In genomic region chr13:69239261-69239915, GRCm38 (mm10) we compare ENCODE assay signal across 18 mouse cellular contexts.
DNase-seq lines count a peak whose midpoint lies in the region; ATAC-seq and TF ChIP-seq lines count a peak whose summit lies in the region.
"Had no signal": no experiment of that assay in that cellular context is flagged by ENCODE, and none has a peak within 500 bp of the region (broad histone marks: within the 10 kb centered on the region; RNA-seq: fewer than 3 reads in every experiment).

No protein-coding gene starts in this region.

- no peaks in the 10 kb centered on the region for H3K27me3 ChIP-seq in heart, embryonic 11.5 days (ENCODE audit: control insufficient read depth, insufficient read depth, low read length)
- no peaks in the 10 kb centered on the region for H3K27me3 ChIP-seq in neural tube, embryonic 13.5 days
- no peaks in the 10 kb centered on the region for H3K27me3 ChIP-seq in forebrain, embryonic 14.5 days (replicated peaks; ENCODE audit: control insufficient read depth, insufficient read depth, low read length)
- no peaks in the 10 kb centered on the region for H3K27me3 ChIP-seq in stomach, postnatal 0 days (ENCODE audit: control insufficient read depth, insufficient read depth, low read length)
- H3K27me3 ChIP-seq: embryonic facial prominence, embryonic 15.5 days; hindbrain, embryonic 13.5 days; liver, embryonic 13.5 days; neural tube, embryonic 12.5 days had no signal

- no peaks in the 10 kb centered on the region for H3K4me1 ChIP-seq in heart, embryonic 11.5 days (ENCODE audit: control insufficient read depth, insufficient read depth, low read length)
- peaks cover 7% of the 10 kb centered on the region; the same call in 1 of the 2 replicates for H3K4me1 ChIP-seq in neural tube, embryonic 13.5 days (replicated peaks)
- H3K4me1 ChIP-seq in forebrain, embryonic 14.5 days (ENCODE audit: control insufficient read depth, insufficient read depth, low read length) = no peaks in the 10 kb centered on the region
- H3K4me1 ChIP-seq in stomach, postnatal 0 days (replicated peaks; ENCODE audit: control insufficient read depth, insufficient read depth) = no peaks in the 10 kb centered on the region
- H3K4me1 ChIP-seq: embryonic facial prominence, embryonic 15.5 days; liver, embryonic 13.5 days had no signal

- H3K36me3 ChIP-seq in heart, embryonic 11.5 days (ENCODE audit: control insufficient read depth, insufficient read depth, low read length) = no peaks in the 10 kb centered on the region
- H3K36me3 ChIP-seq in neural tube, embryonic 13.5 days = no peaks in the 10 kb centered on the region
- H3K36me3 ChIP-seq in forebrain, embryonic 14.5 days (ENCODE audit: control insufficient read depth, insufficient read depth, low read length) = no peaks in the 10 kb centered on the region
- no peaks in the 10 kb centered on the region for H3K36me3 ChIP-seq in stomach, postnatal 0 days (ENCODE audit: control insufficient read depth, insufficient read depth, low read length)
- H3K36me3 ChIP-seq: embryonic facial prominence, embryonic 15.5 days; hindbrain, embryonic 13.5 days; limb, embryonic 12.5 days; liver, embryonic 13.5 days; neural tube, embryonic 12.5 days had no signal

- no peak for ATAC-seq in heart, embryonic 11.5 days (replicated peaks; ENCODE audit: insufficient number of reproducible peaks, low FRiP score, low TSS enrichment)
- ATAC-seq in neural tube, embryonic 13.5 days (ENCODE audit: low read depth) = 0 out of 2 replicates have a peak, but pooled peaks have one; percentile 62
- ATAC-seq in forebrain, embryonic 14.5 days = no peak
- ATAC-seq in stomach, postnatal 0 days (ENCODE audit: low FRiP score, low TSS enrichment) = no peak
- ATAC-seq: forebrain, postnatal 0 days; inflammation-experienced regulatory T-cells, adult 6 months had no signal

- no peak for TF ChIP-seq EP300 in stomach, postnatal 0 days (optimal IDR thresholded peaks at IDR 0.05)

- DNase-seq in heart, adult 18-20 months = peak; percentile 32 to 48
- no peak for DNase-seq in neural tube, embryonic 10.5 days (ENCODE audit: extremely low spot score, low spot score)
- DNase-seq in lung, postnatal 14 days = peak; percentile 4
- no peak for DNase-seq in forebrain, embryonic 14.5 days (ENCODE audit: low spot score)
- no peak for DNase-seq in stomach, postnatal 0 days (ENCODE audit: low spot score)
- DNase-seq: B cell, adult 2 months; cerebellum, adult 8-10 months; forebrain, postnatal 0 days; kidney, adult 9 months; liver, embryonic 13.5 days; right cerebral cortex, postnatal 25 days had no signal

- TF ChIP-seq CTCF in stomach, postnatal 0 days (IDR thresholded peaks at IDR 0.05; ENCODE audit: low read depth) = no peak

- no peaks in the 10 kb centered on the region for H3K9me3 ChIP-seq in heart, embryonic 11.5 days (replicated peaks; ENCODE audit: control insufficient read depth, low read length)
- H3K9me3 ChIP-seq in neural tube, embryonic 13.5 days = no peaks in the 10 kb centered on the region
- H3K9me3 ChIP-seq in forebrain, embryonic 14.5 days (replicated peaks; ENCODE audit: control insufficient read depth, low read length) = no peaks in the 10 kb centered on the region
- H3K9me3 ChIP-seq in stomach, postnatal 0 days (ENCODE audit: control insufficient read depth, low read length) = no peaks in the 10 kb centered on the region
- H3K9me3 ChIP-seq: embryonic facial prominence, embryonic 15.5 days; hindbrain, embryonic 13.5 days; limb, embryonic 12.5 days; neural tube, embryonic 12.5 days had no signal

- H3K4me2 ChIP-seq in heart, embryonic 11.5 days = no peak overlapping the region
- no peak overlapping the region for H3K4me2 ChIP-seq in neural tube, embryonic 13.5 days
- no peak overlapping the region for H3K4me2 ChIP-seq in forebrain, embryonic 14.5 days (ENCODE audit: low read length)
- no peak overlapping the region for H3K4me2 ChIP-seq in stomach, postnatal 0 days (replicated peaks; ENCODE audit: low read depth)
- H3K4me2 ChIP-seq: embryonic facial prominence, embryonic 15.5 days; hindbrain, embryonic 13.5 days; limb, embryonic 12.5 days; liver, embryonic 13.5 days; neural tube, embryonic 12.5 days had no signal

- WGBS in heart, embryonic 11.5 days (ENCODE audit: insufficient replicate concordance) = 73% methylated on average over 2 of the region's 2 CpGs
- WGBS in neural tube, embryonic 13.5 days = 73% methylated on average over 2 of the region's 2 CpGs
- WGBS in forebrain, embryonic 14.5 days = 91% methylated on average over 2 of the region's 2 CpGs
- WGBS in stomach, postnatal 0 days = 72% methylated on average over 2 of the region's 2 CpGs

- no peak overlapping the region for H3K27ac ChIP-seq in heart, embryonic 11.5 days (ENCODE audit: low read depth, low read length)
- H3K27ac ChIP-seq in neural tube, embryonic 13.5 days (replicated peaks) = no peak overlapping the region
- no peak overlapping the region for H3K27ac ChIP-seq in forebrain, embryonic 14.5 days (ENCODE audit: low read depth, low read length)
- H3K27ac ChIP-seq in stomach, postnatal 0 days (replicated peaks) = no peak overlapping the region
- H3K27ac ChIP-seq: embryonic facial prominence, embryonic 15.5 days; hindbrain, embryonic 13.5 days; limb, embryonic 12.5 days; liver, embryonic 13.5 days; neural tube, embryonic 12.5 days had no signal

- no peak overlapping the region for H3K9ac ChIP-seq in heart, embryonic 11.5 days (ENCODE audit: low read depth, low read length)
- no peak overlapping the region for H3K9ac ChIP-seq in neural tube, embryonic 13.5 days
- H3K9ac ChIP-seq in forebrain, embryonic 14.5 days (ENCODE audit: low read length) = no peak overlapping the region
- no peak overlapping the region for H3K9ac ChIP-seq in stomach, postnatal 0 days (ENCODE audit: low read length)
- H3K9ac ChIP-seq: embryonic facial prominence, embryonic 15.5 days; forebrain, postnatal 0 days; hindbrain, embryonic 13.5 days; limb, embryonic 12.5 days; liver, embryonic 13.5 days; neural tube, embryonic 12.5 days had no signal

- H3K4me3 ChIP-seq in heart, embryonic 11.5 days (ENCODE audit: low read depth, low read length) = no peak overlapping the region
- no peak overlapping the region for H3K4me3 ChIP-seq in neural tube, embryonic 13.5 days
- no peak overlapping the region for H3K4me3 ChIP-seq in forebrain, embryonic 14.5 days (ENCODE audit: low read depth, low read length)
- H3K4me3 ChIP-seq in stomach, postnatal 0 days (ENCODE audit: low read depth, low read length) = no peak overlapping the region
- H3K4me3 ChIP-seq: embryonic facial prominence, embryonic 15.5 days; hindbrain, embryonic 13.5 days; limb, embryonic 12.5 days; liver, embryonic 13.5 days; neural tube, embryonic 12.5 days had no signal

Comparison
In these comparisons a context has a peak if more than half of its experiments do, and no peak if none do; other contexts are left out.
1. DNase-seq: peak in heart, adult 18-20 months (2 of 2) and lung, postnatal 14 days (single experiment); none in neural tube, embryonic 10.5 days (single experiment), forebrain, embryonic 14.5 days (single experiment) and stomach, postnatal 0 days (single experiment).